Mouse (Mus musculus): ENCODE data around the gene Sit1. TPM values are rescaled to one million over a fixed set of nuclear protein-coding genes. Genes with fewer than 3 reads are reported as not detected.
A peak's percentile ranks its signal among the peaks of the same experiment; 100 is the strongest.

Sit1 gene
- polyA plus RNA-seq, 1 experiment from 2014 or later, result not detected

DNA sequence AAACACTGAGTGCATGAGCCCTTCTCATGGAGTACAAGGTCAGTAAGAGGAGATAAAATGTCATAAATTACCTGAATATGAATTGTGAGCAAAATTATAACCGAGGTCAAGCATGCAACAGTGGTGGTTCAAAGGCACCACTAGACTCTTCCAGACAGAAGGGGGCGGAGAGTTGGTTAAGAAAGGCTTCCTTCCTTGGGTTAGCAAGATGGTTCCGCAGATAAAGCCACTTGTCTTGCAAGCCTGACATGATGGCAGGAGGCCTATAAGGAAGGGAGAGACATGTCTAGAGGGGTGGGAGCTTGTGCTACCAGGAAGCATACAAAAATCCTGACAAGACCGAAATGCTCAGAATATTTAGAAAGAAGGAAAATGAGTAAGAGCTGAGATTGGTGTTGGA, 20.7 kb upstream of the Sit1 start:
- Histone ChIP-seq H3K27me3 (ENCODE audit: control insufficient read depth, insufficient read depth, low read length) (peaks cover 24% of the 10 kb centered on the region), H3K9me3 (ENCODE audit: control insufficient read depth, low read length) (no peaks in the 10 kb centered on the region), H3K4me2 (replicated peaks) (no peak overlapping the region), H3K4me3 (replicated peaks; ENCODE audit: low read length) (no peak overlapping the region), H3K9ac (no peak overlapping the region), H3K27ac (no peak overlapping the region), H3K4me1 (replicated peaks; ENCODE audit: control insufficient read depth, insufficient read depth, low read length) (peaks cover 13% of the 10 kb centered on the region; the same call in 1 of the 2 replicates), H3K36me3 (replicated peaks; ENCODE audit: control insufficient read depth, insufficient read depth) (no peaks in the 10 kb centered on the region)
- 87% methylated on average over 4 of the region's 4 CpGs for WGBS
- no peak for DNase-seq (ENCODE audit: low spot score)
- ATAC-seq (ENCODE audit: low FRiP score), result no peak

DNA sequence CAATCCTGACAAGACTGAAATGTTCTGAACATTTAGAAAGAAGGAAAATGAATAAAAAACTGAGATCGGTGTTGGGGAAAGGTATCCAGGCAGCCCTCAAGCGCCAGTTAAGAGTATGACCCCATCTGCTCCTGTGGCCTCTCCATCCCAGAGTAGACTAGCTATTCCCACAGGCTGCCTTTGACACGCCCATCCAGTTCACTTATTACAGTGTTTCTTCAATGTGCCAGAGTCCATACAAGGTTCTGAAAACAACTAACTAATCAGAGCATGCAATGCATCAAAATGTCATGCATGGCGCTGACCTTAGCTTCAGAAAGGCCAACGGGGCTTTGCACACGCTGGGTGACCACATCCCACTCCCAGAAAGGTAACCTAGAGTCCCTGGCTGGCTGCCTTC, 20.0 kb upstream of the Sit1 start:
- no peak overlapping the region for H3K4me3 ChIP-seq (replicated peaks; ENCODE audit: low read length)
- 82% methylated on average over 6 of the region's 6 CpGs for WGBS
- peaks cover 16% of the 10 kb centered on the region for H3K27me3 ChIP-seq (ENCODE audit: control insufficient read depth, insufficient read depth, low read length)
- H3K36me3 ChIP-seq (replicated peaks; ENCODE audit: control insufficient read depth, insufficient read depth), result no peaks in the 10 kb centered on the region
- peaks cover 8% of the 10 kb centered on the region; the same call in 1 of the 2 replicates for H3K4me1 ChIP-seq (replicated peaks; ENCODE audit: control insufficient read depth, insufficient read depth, low read length)
- no peak for ATAC-seq (ENCODE audit: low FRiP score)
- no peak overlapping the region for H3K27ac ChIP-seq
- H3K9me3 ChIP-seq (ENCODE audit: control insufficient read depth, low read length), result no peaks in the 10 kb centered on the region
- no peak overlapping the region for H3K9ac ChIP-seq
- no peak for DNase-seq (ENCODE audit: low spot score)
- H3K4me2 ChIP-seq (replicated peaks), result no peak overlapping the region

DNA sequence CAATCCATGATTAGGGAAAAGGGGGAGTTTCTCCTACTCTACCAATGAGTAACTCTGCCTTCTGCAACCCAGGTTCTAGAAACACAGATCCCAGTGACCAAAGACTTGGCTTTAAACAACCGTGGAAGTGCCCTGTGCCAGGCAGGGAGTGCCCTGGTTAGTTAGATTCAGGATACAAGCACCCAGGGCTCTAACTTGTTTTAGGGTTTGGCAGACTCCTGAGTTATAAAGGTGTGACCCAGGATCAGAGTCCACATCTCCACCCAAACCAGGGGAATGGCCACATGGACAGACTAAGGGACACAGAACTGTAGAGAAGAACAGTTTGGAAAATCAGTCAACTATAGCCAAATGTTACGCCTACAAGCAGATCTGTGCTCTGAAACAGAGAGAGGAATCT, 19.5 kb upstream of the Sit1 start:
- H3K4me1 ChIP-seq (replicated peaks; ENCODE audit: control insufficient read depth, insufficient read depth, low read length), result peaks cover 4% of the 10 kb centered on the region; the same call in 1 of the 2 replicates
- H3K9ac ChIP-seq, result no peak overlapping the region
- no peak for ATAC-seq (ENCODE audit: low FRiP score)
- no peak overlapping the region for H3K27ac ChIP-seq
- H3K9me3 ChIP-seq (ENCODE audit: control insufficient read depth, low read length), result no peaks in the 10 kb centered on the region
- H3K36me3 ChIP-seq (replicated peaks; ENCODE audit: control insufficient read depth, insufficient read depth), result no peaks in the 10 kb centered on the region
- H3K4me3 ChIP-seq (replicated peaks; ENCODE audit: low read length), result no peak overlapping the region
- WGBS, result 81% methylated on average over 2 of the region's 2 CpGs
- no peak overlapping the region for H3K4me2 ChIP-seq (replicated peaks)
- DNase-seq (ENCODE audit: low spot score), result no peak
- peaks cover 12% of the 10 kb centered on the region for H3K27me3 ChIP-seq (ENCODE audit: control insufficient read depth, insufficient read depth, low read length)

DNA sequence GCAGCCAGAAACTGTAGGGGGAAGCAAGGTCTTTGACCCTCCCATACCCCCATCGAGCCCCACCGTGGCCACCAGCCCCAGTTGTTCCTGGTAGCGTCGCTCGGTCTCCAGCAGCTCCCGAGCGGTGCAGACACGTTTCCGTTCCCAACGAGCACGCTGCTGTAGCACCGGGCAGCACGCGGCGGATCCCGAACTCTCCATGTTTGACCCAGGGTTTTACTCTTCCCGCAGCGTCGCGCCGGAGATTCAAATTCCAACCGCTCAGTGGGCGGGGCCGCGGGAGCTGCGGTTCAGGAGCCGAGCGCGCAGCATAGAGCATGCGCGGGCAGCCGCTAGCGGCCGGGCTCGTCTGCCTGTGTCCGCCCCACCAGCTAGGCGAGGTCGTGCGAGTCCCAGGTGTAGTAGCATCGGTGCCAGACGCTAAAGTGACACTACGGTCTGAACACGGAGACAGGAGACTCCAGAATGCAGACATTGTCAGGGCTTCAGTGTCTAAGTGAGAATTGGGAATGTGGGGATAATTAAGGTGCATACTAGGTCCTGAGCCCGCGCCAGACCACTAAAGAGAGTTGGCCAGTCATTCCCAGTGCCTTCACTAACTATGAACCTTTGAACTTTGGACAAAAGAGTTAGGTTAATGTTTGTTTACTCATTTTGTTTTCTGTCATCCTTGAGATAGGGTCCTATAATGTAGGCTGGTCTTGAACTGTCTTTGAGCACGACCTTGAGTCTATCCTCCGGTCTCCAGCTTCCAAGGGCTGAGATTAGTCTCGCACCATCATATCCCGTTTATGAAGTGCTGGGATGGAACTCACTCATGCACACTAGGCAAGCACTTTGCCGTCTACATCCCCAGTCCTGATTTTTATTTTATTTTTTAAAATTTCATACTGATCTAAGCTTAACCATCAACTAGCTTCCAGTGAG, 16.1 kb upstream of the Sit1 start, which contains the start of gene Arhgef39:
TSS of gene Arhgef39 (minus strand) at position 289 of the 927 bp plus-strand sequence.
- Histone ChIP-seq H3K4me3 (replicated peaks; ENCODE audit: low read length) (peak within 1 kb of the TSS; percentile 44), H3K9ac (peak within 1 kb of the TSS; percentile 56), H3K4me2 (replicated peaks) (peak within 1 kb of the TSS; percentile 76), H3K27ac (no peak within 1 kb of the TSS), H3K27me3 (ENCODE audit: control insufficient read depth, insufficient read depth, low read length) (no peaks in the 10 kb centered on the region), H3K9me3 (ENCODE audit: control insufficient read depth, low read length) (no peaks in the 10 kb centered on the region), H3K4me1 (replicated peaks; ENCODE audit: control insufficient read depth, insufficient read depth, low read length) (peaks cover 6% of the 10 kb centered on the region), H3K36me3 (replicated peaks; ENCODE audit: control insufficient read depth, insufficient read depth) (peaks cover 5% of the 10 kb centered on the region; the same call in 1 of the 2 replicates)
- WGBS, result 6% methylated on average over 50 of the region's 50 CpGs
- ATAC-seq (ENCODE audit: low FRiP score) (peak; percentile 83), DNase-seq (ENCODE audit: low spot score) (peak; percentile 82)

DNA sequence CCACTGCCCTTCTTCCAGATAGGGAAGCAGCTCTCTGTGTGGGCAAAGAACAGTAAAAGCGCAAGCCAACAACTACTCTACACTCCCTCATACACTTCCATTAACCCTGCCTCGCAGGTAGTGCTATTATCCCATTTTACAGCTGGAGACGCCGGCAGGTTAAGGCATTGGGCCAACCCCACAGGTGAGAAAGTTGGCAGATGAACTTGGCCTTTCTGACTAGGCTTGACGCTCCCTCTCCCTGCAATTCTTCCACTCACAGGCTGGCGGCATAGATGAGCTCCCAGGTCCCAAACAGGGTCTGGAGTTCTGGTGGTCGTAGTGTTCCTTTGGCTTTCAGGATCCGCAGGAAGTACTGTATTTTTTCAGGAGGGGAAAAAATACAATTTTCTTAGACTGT, 15.4 kb upstream of the Sit1 start:
- WGBS, result 18% methylated on average over 8 of the region's 8 CpGs

DNA sequence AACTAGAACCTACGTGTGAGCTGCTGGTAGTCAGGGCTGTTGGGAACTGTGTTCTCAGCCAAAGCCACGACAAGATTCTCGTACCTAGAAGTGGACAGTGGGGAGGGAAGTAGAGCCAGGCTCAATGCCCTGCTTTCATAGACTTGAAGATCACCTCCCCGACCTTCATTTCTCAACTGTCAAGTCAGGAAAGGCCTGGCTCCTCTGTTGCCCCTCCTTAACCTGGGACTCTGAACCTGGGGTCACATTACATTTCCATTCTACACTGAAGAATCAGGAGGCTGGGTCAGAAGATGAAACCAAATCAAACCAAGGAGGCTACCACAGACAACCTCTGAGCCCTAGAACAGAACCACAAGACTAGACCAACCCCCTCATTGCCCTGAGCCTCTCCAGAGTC, 14.4 kb upstream of the Sit1 start:
- Histone ChIP-seq H3K4me3 (replicated peaks; ENCODE audit: low read length) (no peak overlapping the region), H3K4me2 (replicated peaks) (peak overlapping the region; percentile 76; the same call in 1 of the 2 replicates), H3K27me3 (ENCODE audit: control insufficient read depth, insufficient read depth, low read length) (no peaks in the 10 kb centered on the region), H3K27ac (no peak overlapping the region), H3K9ac (no peak overlapping the region), H3K4me1 (replicated peaks; ENCODE audit: control insufficient read depth, insufficient read depth, low read length) (peaks cover 15% of the 10 kb centered on the region), H3K36me3 (replicated peaks; ENCODE audit: control insufficient read depth, insufficient read depth) (peaks cover 5% of the 10 kb centered on the region; the same call in 1 of the 2 replicates), H3K9me3 (ENCODE audit: control insufficient read depth, low read length) (no peaks in the 10 kb centered on the region)
- ATAC-seq (ENCODE audit: low FRiP score) (no peak), DNase-seq (ENCODE audit: low spot score) (no peak)
- 68% methylated on average over 4 of the region's 4 CpGs for WGBS

More for the DNA sequence above, 15.4 kb upstream of the Sit1 start:
- Histone ChIP-seq H3K27me3 (ENCODE audit: control insufficient read depth, insufficient read depth, low read length) (no peaks in the 10 kb centered on the region), H3K4me3 (replicated peaks; ENCODE audit: low read length) (peak overlapping the region; percentile 44), H3K4me2 (replicated peaks) (peak overlapping the region; percentile 76), H3K27ac (no peak overlapping the region), H3K9me3 (ENCODE audit: control insufficient read depth, low read length) (no peaks in the 10 kb centered on the region), H3K4me1 (replicated peaks; ENCODE audit: control insufficient read depth, insufficient read depth, low read length) (peaks cover 13% of the 10 kb centered on the region), H3K36me3 (replicated peaks; ENCODE audit: control insufficient read depth, insufficient read depth) (peaks cover 5% of the 10 kb centered on the region; the same call in 1 of the 2 replicates), H3K9ac (peak overlapping the region; percentile 56)
- ATAC-seq (ENCODE audit: low FRiP score) (0 out of 2 replicates have a peak, but pooled peaks have one; percentile 2), DNase-seq (ENCODE audit: low spot score) (no peak)

DNA sequence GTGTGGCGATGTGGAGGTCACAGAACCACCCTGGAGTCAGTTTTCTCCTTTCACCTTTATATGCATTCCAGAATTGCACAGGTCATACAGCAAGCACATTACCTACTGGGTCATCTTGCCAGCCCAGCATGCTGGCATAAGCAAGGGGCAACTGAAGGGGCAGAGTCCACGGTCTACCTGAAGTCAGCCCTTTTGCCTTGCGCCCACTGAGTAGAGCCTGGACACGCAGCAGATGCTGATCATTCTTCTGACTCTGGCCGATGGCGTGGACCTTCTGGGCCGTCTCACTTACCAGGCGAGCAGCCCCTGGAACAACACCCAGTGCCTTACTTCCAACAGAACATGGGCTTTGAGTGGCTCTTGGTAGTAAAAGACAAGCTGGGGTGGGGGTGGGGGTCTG, 13.9 kb upstream of the Sit1 start:
- no peak for ATAC-seq (ENCODE audit: low FRiP score)
- Histone ChIP-seq H3K36me3 (replicated peaks; ENCODE audit: control insufficient read depth, insufficient read depth) (peaks cover 5% of the 10 kb centered on the region; the same call in 1 of the 2 replicates), H3K4me2 (replicated peaks) (no peak overlapping the region; the same call in 1 of the 2 replicates), H3K9me3 (ENCODE audit: control insufficient read depth, low read length) (no peaks in the 10 kb centered on the region), H3K4me3 (replicated peaks; ENCODE audit: low read length) (no peak overlapping the region), H3K27me3 (ENCODE audit: control insufficient read depth, insufficient read depth, low read length) (no peaks in the 10 kb centered on the region), H3K27ac (no peak overlapping the region), H3K4me1 (replicated peaks; ENCODE audit: control insufficient read depth, insufficient read depth, low read length) (peaks cover 15% of the 10 kb centered on the region), H3K9ac (no peak overlapping the region)
- DNase-seq (ENCODE audit: low spot score), result no peak
- 95% methylated on average over 8 of the region's 8 CpGs for WGBS

DNA sequence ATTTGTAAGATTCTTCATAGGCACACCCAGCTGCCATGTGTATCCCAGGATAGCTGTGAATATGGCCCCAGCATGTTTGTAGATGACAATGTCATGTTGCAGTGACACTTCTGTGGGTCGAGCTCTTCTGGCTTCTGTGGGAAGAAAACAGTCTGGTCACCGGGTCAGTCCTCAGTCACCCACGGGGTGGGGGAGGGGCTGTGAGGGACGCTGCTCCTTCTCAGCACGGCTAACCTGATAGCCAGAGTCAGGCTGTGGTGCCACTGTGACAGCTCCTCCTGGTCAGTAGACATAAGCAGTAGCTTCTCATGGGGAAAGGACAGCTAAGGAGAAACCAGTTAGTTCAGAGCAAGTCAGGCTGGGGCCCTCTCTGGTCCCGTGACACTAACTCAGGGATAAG, 13.1 kb upstream of the Sit1 start:
- H3K36me3 ChIP-seq (replicated peaks; ENCODE audit: control insufficient read depth, insufficient read depth), result peaks cover 5% of the 10 kb centered on the region; the same call in 1 of the 2 replicates
- H3K27me3 ChIP-seq (ENCODE audit: control insufficient read depth, insufficient read depth, low read length), result no peaks in the 10 kb centered on the region
- H3K4me2 ChIP-seq (replicated peaks), result no peak overlapping the region
- ATAC-seq (ENCODE audit: low FRiP score) (no peak), DNase-seq (ENCODE audit: low spot score) (no peak)
- peaks cover 18% of the 10 kb centered on the region for H3K4me1 ChIP-seq (replicated peaks; ENCODE audit: control insufficient read depth, insufficient read depth, low read length)
- H3K4me3 ChIP-seq (replicated peaks; ENCODE audit: low read length), result no peak overlapping the region
- H3K9me3 ChIP-seq (ENCODE audit: control insufficient read depth, low read length), result no peaks in the 10 kb centered on the region
- WGBS, result 72% methylated on average over 6 of the region's 6 CpGs
- H3K9ac ChIP-seq, result no peak overlapping the region
- no peak overlapping the region for H3K27ac ChIP-seq

DNA sequence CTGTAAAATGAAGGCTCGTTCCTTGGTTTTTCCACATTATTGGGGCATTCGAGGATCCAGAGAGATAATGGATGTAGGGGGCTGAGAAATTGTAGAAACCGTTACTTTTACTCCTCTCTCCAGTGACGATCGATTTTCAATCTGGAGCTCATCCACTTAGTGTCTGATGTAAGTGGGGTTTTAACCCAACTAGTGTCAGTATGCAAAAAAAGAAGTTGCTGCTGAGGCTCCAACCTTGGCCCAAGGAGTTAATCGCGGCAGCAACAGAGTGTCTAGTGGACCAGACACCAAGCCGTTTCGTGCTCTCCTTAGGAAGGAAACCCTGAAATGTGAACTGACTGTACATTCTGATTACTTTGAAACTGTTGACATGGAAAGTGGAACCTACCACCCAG, 10.3 kb upstream of the Sit1 start:
- H3K27me3 ChIP-seq (ENCODE audit: control insufficient read depth, insufficient read depth, low read length), result no peaks in the 10 kb centered on the region
- DNase-seq (ENCODE audit: low spot score), result no peak

More for the DNA sequence above, 10.3 kb upstream of the Sit1 start:
- Histone ChIP-seq H3K4me1 (replicated peaks; ENCODE audit: control insufficient read depth, insufficient read depth, low read length) (peaks cover 18% of the 10 kb centered on the region), H3K27ac (peak overlapping the region; percentile 90), H3K9ac (peak overlapping the region; percentile 83), H3K9me3 (ENCODE audit: control insufficient read depth, low read length) (peaks cover 4% of the 10 kb centered on the region; the same call in 1 of the 2 replicates), H3K36me3 (replicated peaks; ENCODE audit: control insufficient read depth, insufficient read depth) (peaks cover 5% of the 10 kb centered on the region; the same call in 1 of the 2 replicates), H3K4me2 (replicated peaks) (peak overlapping the region; percentile 52), H3K4me3 (replicated peaks; ENCODE audit: low read length) (peak overlapping the region; percentile 56)
- no peak for ATAC-seq (ENCODE audit: low FRiP score)
- WGBS, result under 1% methylated on average over 9 of the region's 9 CpGs

Data from hindbrain, embryonic 14.5 days (tissue).